Mouse (Mus musculus): ENCODE measurements around the gene Cpne9.

DNA sequence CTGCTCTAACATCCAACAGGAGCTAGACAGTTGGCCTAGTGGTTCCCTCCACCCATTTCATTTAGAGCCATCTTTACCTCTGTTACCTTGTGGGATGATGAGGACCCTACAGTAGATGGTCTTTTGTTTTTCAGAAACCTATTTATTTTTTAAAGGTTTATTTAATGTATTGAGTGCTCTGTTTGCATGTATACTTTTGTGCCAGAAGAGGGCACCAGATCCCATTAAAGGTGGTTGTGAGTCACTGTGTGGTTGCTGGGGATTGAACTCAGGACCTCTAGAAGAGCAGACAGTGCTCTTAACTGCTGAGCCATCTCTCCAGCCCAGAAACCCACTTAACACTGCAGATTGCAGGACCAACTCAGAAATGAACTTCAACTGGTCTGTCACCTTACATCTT, 30.2 kb upstream of the Cpne9 start:
- no peak for TF ChIP-seq EP300 (IDR thresholded peaks at IDR 0.05; ENCODE audit: low read depth)
- no peak for TF ChIP-seq CTCF (IDR thresholded peaks at IDR 0.05; ENCODE audit: low read depth)
